Mouse (Mus musculus): Measurements from ENCODE around the gene D17H6S53E. TPM values are rescaled to one million over a fixed set of nuclear protein-coding genes. Genes with fewer than 3 reads are reported as not detected.
A peak's percentile ranks its signal among the peaks of the same experiment; 100 is the strongest.

The D17H6S53E gene
- polyA plus RNA-seq, 1 experiment from 2014 or later, result 7.6 TPM

GRCm38 (mm10) chr17:35167794-35168193, 41.6 kb downstream of the D17H6S53E start:
- no peak for ATAC-seq (ENCODE audit: insufficient read depth)
- DNase-seq, result no peak
- Histone ChIP-seq H3K4me1 (ENCODE audit: insufficient read depth) (peaks cover 9% of the 10 kb centered on the region; the same call in 1 of the 2 replicates), H3K27ac (ENCODE audit: low read depth) (no peak overlapping the region), H3K36me3 (ENCODE audit: insufficient read depth) (0 out of 2 replicates have a peak, but pooled peaks cover 2% of the 10 kb centered on the region), H3K4me3 (ENCODE audit: low read depth, low read length) (no peak overlapping the region), H3K9ac (no peak overlapping the region), H3K27me3 (ENCODE audit: insufficient read depth, low read length) (no peaks in the 10 kb centered on the region), H3K4me2 (no peak overlapping the region), H3K9me3 (ENCODE audit: low read depth, low read length) (no peaks in the 10 kb centered on the region)
- WGBS, result 78% methylated on average over 7 of the region's 7 CpGs
- no peak for TF ChIP-seq CTCF (IDR thresholded peaks at IDR 0.05; ENCODE audit: low read depth)

GRCm38 (mm10) chr17:35168541-35169207, 42.5 kb downstream of the D17H6S53E start:
- Histone ChIP-seq H3K27me3 (ENCODE audit: insufficient read depth, low read length) (no peaks in the 10 kb centered on the region), H3K9ac (no peak overlapping the region), H3K9me3 (ENCODE audit: low read depth, low read length) (no peaks in the 10 kb centered on the region), H3K4me2 (no peak overlapping the region), H3K4me1 (ENCODE audit: insufficient read depth) (peaks cover 7% of the 10 kb centered on the region; the same call in 1 of the 2 replicates), H3K27ac (ENCODE audit: low read depth) (no peak overlapping the region), H3K36me3 (ENCODE audit: insufficient read depth) (no peaks in the 10 kb centered on the region), H3K4me3 (ENCODE audit: low read depth, low read length) (no peak overlapping the region)
- WGBS, result 10% methylated on average over 4 of the region's 4 CpGs
- DNase-seq (peak; percentile 92), ATAC-seq (ENCODE audit: insufficient read depth) (no peak)
- peak; percentile 74 for TF ChIP-seq CTCF (IDR thresholded peaks at IDR 0.05; ENCODE audit: low read depth)

GRCm38 (mm10) chr17:35172445-35173234, 46.5 kb downstream of the D17H6S53E start:
- DNase-seq, result no peak
- ATAC-seq (ENCODE audit: insufficient read depth), result no peak
- H3K27ac ChIP-seq (ENCODE audit: low read depth), result no peak overlapping the region

GRCm38 (mm10) chr17:35173329-35173728, 47.2 kb downstream of the D17H6S53E start:
- H3K4me3 ChIP-seq (ENCODE audit: low read depth, low read length), result no peak overlapping the region
- ATAC-seq (ENCODE audit: insufficient read depth) (no peak), DNase-seq (no peak)
- TF ChIP-seq CTCF (IDR thresholded peaks at IDR 0.05; ENCODE audit: low read depth), result no peak
- H3K27me3 ChIP-seq (ENCODE audit: insufficient read depth, low read length), result no peaks in the 10 kb centered on the region
- no peaks in the 10 kb centered on the region for H3K9me3 ChIP-seq (ENCODE audit: low read depth, low read length)
- no peak overlapping the region for H3K27ac ChIP-seq (ENCODE audit: low read depth)
- no peak overlapping the region for H3K4me2 ChIP-seq
- no peaks in the 10 kb centered on the region for H3K36me3 ChIP-seq (ENCODE audit: insufficient read depth)
- H3K9ac ChIP-seq, result no peak overlapping the region
- 67% methylated on average over 3 of the region's 3 CpGs for WGBS
- no peaks in the 10 kb centered on the region for H3K4me1 ChIP-seq (ENCODE audit: insufficient read depth)

More at GRCm38 (mm10) chr17:35172445-35173234, 46.5 kb downstream of the D17H6S53E start:
- 55% methylated on average over 11 of the region's 11 CpGs for WGBS
- H3K27me3 ChIP-seq (ENCODE audit: insufficient read depth, low read length), result no peaks in the 10 kb centered on the region
- no peak overlapping the region for H3K4me3 ChIP-seq (ENCODE audit: low read depth, low read length)
- no peak overlapping the region; the same call in 1 of the 2 replicates for H3K9ac ChIP-seq
- H3K4me1 ChIP-seq (ENCODE audit: insufficient read depth), result no peaks in the 10 kb centered on the region
- no peak overlapping the region for H3K4me2 ChIP-seq
- no peaks in the 10 kb centered on the region for H3K9me3 ChIP-seq (ENCODE audit: low read depth, low read length)
- H3K36me3 ChIP-seq (ENCODE audit: insufficient read depth), result no peaks in the 10 kb centered on the region
- no peak for TF ChIP-seq CTCF (IDR thresholded peaks at IDR 0.05; ENCODE audit: low read depth)

GRCm38 (mm10) chr17:35174201-35174977, 48.2 kb downstream of the D17H6S53E start:
- Histone ChIP-seq H3K9me3 (ENCODE audit: low read depth, low read length) (no peaks in the 10 kb centered on the region), H3K9ac (no peak overlapping the region), H3K27me3 (ENCODE audit: insufficient read depth, low read length) (no peaks in the 10 kb centered on the region), H3K4me3 (ENCODE audit: low read depth, low read length) (no peak overlapping the region), H3K4me1 (ENCODE audit: insufficient read depth) (no peaks in the 10 kb centered on the region), H3K4me2 (no peak overlapping the region), H3K27ac (ENCODE audit: low read depth) (no peak overlapping the region), H3K36me3 (ENCODE audit: insufficient read depth) (no peaks in the 10 kb centered on the region)
- no peak for TF ChIP-seq CTCF (IDR thresholded peaks at IDR 0.05; ENCODE audit: low read depth)
- 54% methylated on average over 8 of the region's 8 CpGs for WGBS
- DNase-seq (no peak), ATAC-seq (ENCODE audit: insufficient read depth) (no peak)

GRCm38 (mm10) chr17:35175382-35175781, 49.2 kb downstream of the D17H6S53E start:
- Histone ChIP-seq H3K4me2 (no peak overlapping the region), H3K27me3 (ENCODE audit: insufficient read depth, low read length) (no peaks in the 10 kb centered on the region), H3K9me3 (ENCODE audit: low read depth, low read length) (no peaks in the 10 kb centered on the region), H3K4me3 (ENCODE audit: low read depth, low read length) (no peak overlapping the region), H3K27ac (ENCODE audit: low read depth) (no peak overlapping the region), H3K4me1 (ENCODE audit: insufficient read depth) (no peaks in the 10 kb centered on the region), H3K9ac (no peak overlapping the region), H3K36me3 (ENCODE audit: insufficient read depth) (no peaks in the 10 kb centered on the region)
- ATAC-seq (ENCODE audit: insufficient read depth), result no peak
- WGBS, result 75% methylated on average over 6 of the region's 6 CpGs
- no peak for DNase-seq
- TF ChIP-seq CTCF (IDR thresholded peaks at IDR 0.05; ENCODE audit: low read depth), result no peak
